Mouse (Mus musculus): ENCODE measurements around the gene Ccnq.

The Ccnq gene

Small RNA genes lying within 50 kb of the gene (microRNA-seq; reads per million reads assigned to microRNA genes)
- gene Gm23840, result 0 reads per million in 2 experiments

Data from adrenal gland (tissue).